Mouse (Mus musculus) bone marrow, adult 2 months (tissue): ENCODE results near the gene Fndc10.

ENCODE experiments used
- CTCF ChIP-seq: fragments of 200-500 bp; IDR thresholded peaks from 2 replicates; pipeline ENCODE4 v1.5.1; 2011; ENCODE audit warnings: low read length, control low read depth; ENCODE audit not compliant: control insufficient read depth, insufficient read depth
- POLR2A ChIP-seq: fragments of 200-500 bp; IDR thresholded peaks from 2 replicates; pipeline ENCODE4 v1.6.1; 2011; ENCODE audit warnings: low read depth, mild to moderate bottlenecking, control low read depth, low read length, borderline replicate concordance; ENCODE audit not compliant: control insufficient read depth

DNA sequence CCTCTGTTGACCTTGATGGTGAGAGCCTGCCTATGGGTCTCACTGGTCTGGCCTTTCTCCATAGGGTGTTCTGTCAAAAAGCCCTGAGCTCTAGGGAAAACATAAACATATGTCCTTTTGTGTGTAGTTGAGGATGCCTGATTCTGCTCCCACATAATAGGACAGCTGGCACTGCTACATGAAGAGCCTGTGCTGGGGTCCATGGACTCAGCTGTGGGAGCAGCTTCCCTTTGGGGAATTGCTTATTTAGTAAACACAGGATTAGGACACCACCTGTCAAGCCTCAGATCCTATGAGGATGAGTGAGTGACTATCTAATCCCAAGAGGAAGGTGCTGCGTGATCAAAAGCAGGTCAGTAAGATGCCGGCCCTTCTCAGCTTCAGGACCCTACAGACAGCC, 33.9 kb downstream of the Fndc10 start:
- no peak for TF ChIP-seq POLR2A
- no peak for TF ChIP-seq CTCF
